In genomic region chr19:47137771-47138421, GRCm38 (mm10) we compare ENCODE assay signal across 7 mouse cellular contexts. TPM values are rescaled to one million over a fixed set of nuclear protein-coding genes. Genes with fewer than 3 reads are reported as not detected.
DNase-seq lines count a peak whose midpoint lies in the region; ATAC-seq and TF ChIP-seq lines count a peak whose summit lies in the region.

Calhm2 (minus strand) TSS chr19:47138294.

- H3K36me3 ChIP-seq in ES-E14 (ENCODE audit: control insufficient read depth, insufficient read depth, low read length, poor library complexity, severe bottlenecking) = peaks cover under 1% of the 10 kb centered on the region; the same call in 1 of the 2 replicates
- peaks cover 3% of the 10 kb centered on the region for H3K36me3 ChIP-seq in hindbrain, embryonic 14.5 days (replicated peaks; ENCODE audit: control insufficient read depth, insufficient read depth)
- peaks cover 20% of the 10 kb centered on the region for H3K36me3 ChIP-seq in limb, embryonic 10.5 days
- H3K36me3 ChIP-seq in midbrain, embryonic 11.5 days (ENCODE audit: control insufficient read depth, insufficient read depth, low read length) = no peaks in the 10 kb centered on the region
- peaks cover 11% of the 10 kb centered on the region for H3K36me3 ChIP-seq in spleen, adult 2 months (ENCODE audit: control insufficient read depth, insufficient read depth, low read length)

- peak within 1 kb of the TSS; percentile 54 to 55 for H3K4me3 ChIP-seq in ES-E14 (ENCODE audit: insufficient read depth in 1 of 2, low read depth in 1 of 2, low read length in 2 of 2, poor library complexity in 1 of 2, severe bottlenecking in 1 of 2)
- no peak within 1 kb of the TSS; the same call in 1 of the 2 replicates for H3K4me3 ChIP-seq in hindbrain, embryonic 14.5 days (replicated peaks; ENCODE audit: low read length)
- H3K4me3 ChIP-seq in limb, embryonic 10.5 days = peak within 1 kb of the TSS; percentile 49
- H3K4me3 ChIP-seq in midbrain, embryonic 11.5 days (ENCODE audit: low read depth, low read length) = no peak within 1 kb of the TSS
- peak within 1 kb of the TSS; percentile 90 for H3K4me3 ChIP-seq in spleen, adult 2 months (ENCODE audit: extremely low read depth, insufficient read depth, insufficient read length)

- no peak for TF ChIP-seq CTCF in spleen, adult 2 months (IDR thresholded peaks at IDR 0.05; ENCODE audit: extremely low read depth, insufficient read depth, insufficient read length, insufficient replicate concordance)

- no peak for ATAC-seq in hindbrain, embryonic 14.5 days (ENCODE audit: low FRiP score)
- ATAC-seq in midbrain, embryonic 11.5 days (ENCODE audit: low FRiP score) = peak; percentile 30; the same call in 1 of the 2 replicates

- no peak for DNase-seq in ES-E14 (ENCODE audit: low read depth, low spot score)
- DNase-seq in adrenal gland, postnatal 25 days = peak; percentile 52
- peak; percentile 59 for DNase-seq in gastrocnemius, adult 18-20 months (ENCODE audit: low spot score)
- DNase-seq in hindbrain, embryonic 14.5 days (ENCODE audit: low spot score) = no peak
- DNase-seq in limb, embryonic 10.5 days (ENCODE audit: low spot score) = peak; percentile 66
- peak; percentile 91 for DNase-seq in midbrain, embryonic 11.5 days (ENCODE audit: low spot score, missing footprints)
- DNase-seq in spleen, adult 2 months (ENCODE audit: low read depth in 1 of 2, low spot score in 2 of 2) = peak in 1 of 2 experiments; percentile 71

- H3K9ac ChIP-seq in ES-E14 (ENCODE audit: insufficient read depth, low read depth, low read length, poor library complexity, severe bottlenecking) = peak within 1 kb of the TSS; percentile 68
- H3K9ac ChIP-seq in hindbrain, embryonic 14.5 days = peak within 1 kb of the TSS; percentile 25
- peak within 1 kb of the TSS; percentile 53 for H3K9ac ChIP-seq in midbrain, embryonic 11.5 days (ENCODE audit: low read length)

- no peak within 1 kb of the TSS for H3K27ac ChIP-seq in ES-E14 (ENCODE audit: insufficient read depth, low read depth, low read length, poor library complexity, severe bottlenecking)
- no peak within 1 kb of the TSS for H3K27ac ChIP-seq in hindbrain, embryonic 14.5 days
- H3K27ac ChIP-seq in limb, embryonic 10.5 days = peak within 1 kb of the TSS; percentile 86
- no peak within 1 kb of the TSS for H3K27ac ChIP-seq in midbrain, embryonic 11.5 days (ENCODE audit: low read depth, low read length)
- peak within 1 kb of the TSS; percentile 95 for H3K27ac ChIP-seq in spleen, adult 2 months (ENCODE audit: insufficient read depth, low read length)

- H3K27me3 ChIP-seq in hindbrain, embryonic 14.5 days (ENCODE audit: control insufficient read depth, insufficient read depth, low read length) = no peaks in the 10 kb centered on the region
- peaks cover 21% of the 10 kb centered on the region for H3K27me3 ChIP-seq in limb, embryonic 10.5 days (ENCODE audit: low read depth, poor library complexity, severe bottlenecking)
- H3K27me3 ChIP-seq in midbrain, embryonic 11.5 days (ENCODE audit: control insufficient read depth, insufficient read depth, low read length) = no peaks in the 10 kb centered on the region
- no peaks in the 10 kb centered on the region for H3K27me3 ChIP-seq in spleen, adult 2 months (ENCODE audit: control insufficient read depth, insufficient read depth, low read length)

- H3K4me1 ChIP-seq in ES-E14 (ENCODE audit: control insufficient read depth in 2 of 2, insufficient read depth in 2 of 2, low read length in 2 of 2, poor library complexity in 1 of 2) = peaks cover 10 to 32% of the 10 kb centered on the region in 2 experiments
- peaks cover 8% of the 10 kb centered on the region for H3K4me1 ChIP-seq in hindbrain, embryonic 14.5 days (replicated peaks; ENCODE audit: control insufficient read depth, insufficient read depth, low read length)
- H3K4me1 ChIP-seq in limb, embryonic 10.5 days = peaks cover 31% of the 10 kb centered on the region
- peaks cover 5% of the 10 kb centered on the region for H3K4me1 ChIP-seq in midbrain, embryonic 11.5 days (ENCODE audit: control insufficient read depth, insufficient read depth, low read length)
- peaks cover 35% of the 10 kb centered on the region; the same call in 1 of the 2 replicates for H3K4me1 ChIP-seq in spleen, adult 2 months (ENCODE audit: control insufficient read depth, insufficient read depth, insufficient read length)

- WGBS in hindbrain, embryonic 14.5 days = 15% methylated on average over 28 of the region's 28 CpGs
- WGBS in limb, embryonic 10.5 days = 5% methylated on average over 28 of the region's 28 CpGs
- 13% methylated on average over 28 of the region's 28 CpGs for WGBS in midbrain, embryonic 11.5 days
- WGBS in spleen, adult 2 months = under 1% methylated on average over 28 of the region's 28 CpGs

- in situ Hi-C loops in ES-E14 (cut with MboI; ENCODE audit: low sequenced_read_pairs in 2 of 2, unreplicated experiment in 2 of 2) = no loop called here

- H3K9me3 ChIP-seq in ES-E14 (ENCODE audit: control insufficient read depth, insufficient read depth, low read depth, low read length) = no peaks in the 10 kb centered on the region
- H3K9me3 ChIP-seq in hindbrain, embryonic 14.5 days (ENCODE audit: control insufficient read depth, low read length) = no peaks in the 10 kb centered on the region
- no peaks in the 10 kb centered on the region for H3K9me3 ChIP-seq in limb, embryonic 10.5 days (replicated peaks)
- H3K9me3 ChIP-seq in midbrain, embryonic 11.5 days (ENCODE audit: control insufficient read depth, low read length) = no peaks in the 10 kb centered on the region

- TF ChIP-seq POLR2A in spleen, adult 2 months (IDR thresholded peaks at IDR 0.05; ENCODE audit: low read depth, low read length) = peak; percentile 42

- peak within 1 kb of the TSS; percentile 47 for H3K4me2 ChIP-seq in hindbrain, embryonic 14.5 days (replicated peaks)
- peak within 1 kb of the TSS; percentile 36 for H3K4me2 ChIP-seq in midbrain, embryonic 11.5 days

TF ChIP-seq in ES-E14, 5 proteins besides CTCF, POLR2A, EP300 and RAD21:
- TF ChIP-seq HCFC1 (IDR thresholded peaks at IDR 0.05; ENCODE audit: borderline replicate concordance, insufficient read depth, low read length) (no peak), MAFK (IDR thresholded peaks at IDR 0.05; ENCODE audit: insufficient read depth, low read depth, low read length) (no peak), CHD2 (IDR thresholded peaks at IDR 0.05; ENCODE audit: low read depth, low read length) (no peak), ZNF384 (IDR thresholded peaks at IDR 0.05; ENCODE audit: low read depth, low read length) (no peak), ZC3H11A (IDR thresholded peaks at IDR 0.05; ENCODE audit: borderline replicate concordance, low read depth, low read length) (no peak)

RNA-seq across cellular contexts. Expression of gene Calhm2, which starts in this region (rescaled TPM):
- total RNA-seq in ES-E14 (2012; rRNA removed) = 3.2 and 5.5 TPM in 2 replicates
- 5.5 TPM in 2 replicates for total RNA-seq in adrenal gland, postnatal 25 days (2021)
- total RNA-seq in gastrocnemius, adult 18-20 months (2021) = 1 to 10 TPM; 1.0 to 1.2 TPM
- 0.30 and 0.44 TPM in 2 replicates for polyA plus RNA-seq in hindbrain, embryonic 14.5 days (2014; fragmentation: Nextera tagmentation; extraction: Ambion mirVana)
- polyA plus RNA-seq in limb, embryonic 10.5 days (2016; fragmentation: Nextera tagmentation; extraction: Ambion mirVana) = 2.8 and 3.7 TPM in 2 replicates
- 0.37 and 0.90 TPM in 2 replicates for polyA plus RNA-seq in midbrain, embryonic 11.5 days (2014; fragmentation: Nextera tagmentation; extraction: Ambion mirVana)
- 46.0 and 53.8 TPM in 2 replicates for polyA plus RNA-seq in spleen, adult 2 months (2012; rRNA removed)

Comparison
In these comparisons a context has a peak if more than half of its experiments do, and no peak if none do; other contexts are left out.
1. RNA of gene Calhm2 (polyA plus RNA-seq): 46.0 to 53.8 TPM in spleen, adult 2 months; 2.8 to 3.7 TPM in limb, embryonic 10.5 days, 0.30 to 0.44 TPM in hindbrain, embryonic 14.5 days and 0.37 to 0.90 TPM in midbrain, embryonic 11.5 days; every median in the first group is over 10 times any median in the second.
2. Peak in DNase-seq, ATAC-seq, H3K9ac ChIP-seq and H3K4me2 ChIP-seq in midbrain, embryonic 11.5 days; RNA of the gene not detected or under 1 TPM.
3. DNase-seq: peak in adrenal gland, postnatal 25 days (single experiment), gastrocnemius, adult 18-20 months (single experiment) and limb, embryonic 10.5 days (single experiment); none in ES-E14 (single experiment) and hindbrain, embryonic 14.5 days (single experiment).
4. H3K27ac ChIP-seq: peak in limb, embryonic 10.5 days (single experiment) and spleen, adult 2 months (single experiment); none in ES-E14 (single experiment), hindbrain, embryonic 14.5 days (single experiment) and midbrain, embryonic 11.5 days (single experiment).
5. H3K4me3 ChIP-seq: peak in ES-E14 (2 of 2), limb, embryonic 10.5 days (single experiment) and spleen, adult 2 months (single experiment); none in hindbrain, embryonic 14.5 days (single experiment) and midbrain, embryonic 11.5 days (single experiment).
6. Peak in every context shown above with its lines, with median percentiles within 50 percentile points of each other: H3K9ac ChIP-seq.